Mouse (Mus musculus) erythroblast, embryonic 14.5 days (primary cell): ENCODE results near the gene Ccdc137.

ENCODE experiments used
- GATA1 ChIP-seq: IDR thresholded peaks from 2 replicates; pipeline ENCODE4 v1.6.1; 2012; ENCODE audit warnings: low read length, inconsistent platforms, mixed read lengths
- TAL1 ChIP-seq: IDR thresholded peaks from 3 replicates; pipeline ENCODE4 v1.6.1; 2012; ENCODE audit warnings: low read length, inconsistent platforms, mixed read lengths

GRCm38 (mm10) chr11:120506899-120507298, 49.0 kb downstream of the Ccdc137 start:
- no peak for TF ChIP-seq GATA1
- no peak for TF ChIP-seq TAL1
